Mouse (Mus musculus): ENCODE measurements at regions not wholly inside any gene's neighbourhood (a gene's known extent, or its start where the extent isn't known, plus 50 kb on each side); places are given as distances from the start of the nearest gene placed in this dataset.
A peak's percentile ranks its signal among the peaks of the same experiment; 100 is the strongest.

DNA sequence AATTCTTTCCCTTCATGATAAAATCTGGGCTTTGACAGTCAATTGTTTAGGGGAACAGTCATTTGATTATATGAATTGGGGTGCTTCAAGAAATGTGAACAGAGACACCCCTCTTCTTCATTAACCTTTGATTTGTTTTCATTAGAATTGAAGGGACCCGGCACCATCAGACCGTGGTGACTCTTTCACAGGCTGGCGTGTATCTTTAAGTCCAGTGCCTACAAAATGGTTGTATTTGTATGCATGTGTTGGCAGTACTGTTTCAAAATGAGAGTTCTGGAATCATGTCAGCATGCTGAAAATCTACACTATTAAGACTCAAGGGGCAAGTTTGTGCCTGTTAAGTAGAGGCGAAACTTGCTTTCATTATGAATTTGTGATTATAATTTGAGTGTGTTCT is 108.2 kb downstream of the Ube2e3 start (continued):
- TF ChIP-seq TCF12 (IDR thresholded peaks at IDR 0.05; ENCODE audit: low read depth, low read length) (peak; percentile 86), JUND (conservative IDR thresholded peaks at IDR 0.05; ENCODE audit: low read depth, low read length) (peak; percentile 91), USF1 (IDR thresholded peaks at IDR 0.05; ENCODE audit: low read depth, low read length) (no peak), POLR2A (IDR thresholded peaks at IDR 0.05; ENCODE audit: low read depth, low read length) (peak; percentile 67), UBTF (IDR thresholded peaks at IDR 0.05; ENCODE audit: low read depth, low read length) (no peak)

- H3K9me3 ChIP-seq (replicated peaks; ENCODE audit: low read length): no peaks in the 10 kb centered on the region
- peaks cover 41% of the 10 kb centered on the region for H3K79me2 ChIP-seq (replicated peaks; ENCODE audit: control insufficient read depth, extremely low read depth, insufficient read depth, poor library complexity, severe bottlenecking)
- peak overlapping the region; percentile 56 for H3K4me2 ChIP-seq (ENCODE audit: insufficient read depth, low read depth, poor library complexity, severe bottlenecking)
- H3K4me1 ChIP-seq (ENCODE audit: control insufficient read depth in 1 of 2, insufficient read depth in 2 of 2): peaks cover 2 to 79% of the 10 kb centered on the region in 2 experiments; a peak in 3 of 4 replicates
- no peak overlapping the region for H3K4me3 ChIP-seq (replicated peaks in 1 of 3; ENCODE audit: low read depth in 2 of 3, low read length in 2 of 3, poor library complexity in 1 of 3)
- no peak for DNase-seq (ENCODE audit: extremely low read depth)
- H3K27me3 ChIP-seq (replicated peaks): no peaks in the 10 kb centered on the region
- H3K27ac ChIP-seq (ENCODE audit: insufficient read depth, low read depth): peak overlapping the region; percentile 91
- in situ Hi-C loops (cut with MboI; ENCODE audit: low pct_ligation_motif_present, low pct_unique_long_range_greater_than_20kb, low sequenced_read_pairs) (loop anchor here (10.0 kb wide), 1 partner anchor 157 kb away; no protein-coding TSS in a partner anchor), dilution Hi-C loops (cut with MboI; ENCODE audit: extremely low pct_ligation_motif_present, extremely low pct_unique_long_range_greater_than_20kb, low sequenced_read_pairs) (no loop called here)
- no peaks in the 10 kb centered on the region for H3K36me3 ChIP-seq (replicated peaks in 1 of 2; ENCODE audit: control insufficient read depth in 1 of 2, insufficient read depth in 1 of 2, low read length in 1 of 2)
- H3K9ac ChIP-seq (ENCODE audit: insufficient read depth, low read depth): peak overlapping the region; percentile 87
- TF ChIP-seq SIN3A (IDR thresholded peaks at IDR 0.05; ENCODE audit: low read length) (0 out of 2 replicates have a peak, but pooled peaks have one; percentile 18), CHD1 (IDR thresholded peaks at IDR 0.05; ENCODE audit: low read depth, low read length) (peak; percentile 70), HCFC1 (IDR thresholded peaks at IDR 0.05; ENCODE audit: low read depth, low read length) (no peak), MAFK (IDR thresholded peaks at IDR 0.05; ENCODE audit: insufficient replicate concordance, low read length) (0 out of 2 replicates have a peak, but pooled peaks have one; percentile 1), ELF1 (IDR thresholded peaks at IDR 0.05; ENCODE audit: low read depth, low read length) (0 out of 2 replicates have a peak, but pooled peaks have one; percentile 8), IRF4 (IDR thresholded peaks at IDR 0.05; ENCODE audit: low read depth, low read length) (0 out of 2 replicates have a peak, but pooled peaks have one; percentile 25), BHLHE40 (IDR thresholded peaks at IDR 0.05; ENCODE audit: low read depth, low read length) (0 out of 2 replicates have a peak, but pooled peaks have one; percentile 9), CHD2 (IDR thresholded peaks at IDR 0.05; ENCODE audit: low read length) (0 out of 2 replicates have a peak, but pooled peaks have one; percentile 10), RAD21 (IDR thresholded peaks at IDR 0.05; ENCODE audit: low read depth, low read length) (no peak)
Observed at GRCm38 (mm10) chr2:78977632-78978397, 109.9 kb downstream of the Ube2e3 start.

DNA sequence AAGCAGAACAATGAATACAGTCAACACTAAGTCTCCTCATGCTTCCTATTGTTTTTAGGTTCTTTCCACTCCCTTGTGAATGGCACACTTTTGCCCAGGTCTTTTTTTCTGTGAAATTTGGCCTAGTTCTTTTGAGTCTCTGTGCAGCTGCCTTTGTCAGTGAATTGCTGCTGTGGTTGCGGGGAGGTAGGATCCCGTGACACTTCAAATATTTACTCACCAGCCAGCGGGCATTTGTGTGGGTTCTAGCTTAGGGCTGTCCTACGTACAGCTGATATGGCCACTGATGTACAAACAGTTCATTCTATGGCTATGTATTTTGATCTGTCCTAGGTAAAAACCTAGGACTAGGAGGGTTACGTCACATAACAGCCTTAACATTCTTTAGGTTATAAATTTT is 112.1 kb downstream of the Ube2e3 start:
- dilution Hi-C loops (cut with MboI; ENCODE audit: extremely low pct_ligation_motif_present, extremely low pct_unique_long_range_greater_than_20kb, low sequenced_read_pairs) (no loop called here), in situ Hi-C loops (cut with MboI; ENCODE audit: low pct_ligation_motif_present, low pct_unique_long_range_greater_than_20kb, low sequenced_read_pairs) (no loop called here)
- Histone ChIP-seq H3K4me3 (replicated peaks in 1 of 3; ENCODE audit: low read depth in 2 of 3, low read length in 2 of 3, poor library complexity in 1 of 3) (peak overlapping the region in 1 of 3 experiments; percentile 5), H3K4me2 (ENCODE audit: insufficient read depth, low read depth, poor library complexity, severe bottlenecking) (peak overlapping the region; percentile 23), H3K79me2 (replicated peaks; ENCODE audit: control insufficient read depth, extremely low read depth, insufficient read depth, poor library complexity, severe bottlenecking) (peaks cover 43% of the 10 kb centered on the region), H3K4me1 (ENCODE audit: control insufficient read depth in 1 of 2, insufficient read depth in 2 of 2) (peaks cover 3 to 91% of the 10 kb centered on the region in 2 experiments), H3K9ac (ENCODE audit: insufficient read depth, low read depth) (peak overlapping the region; percentile 91; the same call in 1 of the 2 replicates), H3K9me3 (replicated peaks; ENCODE audit: low read length) (no peaks in the 10 kb centered on the region), H3K27ac (ENCODE audit: insufficient read depth, low read depth) (peak overlapping the region; percentile 92), H3K36me3 (replicated peaks in 1 of 2; ENCODE audit: control insufficient read depth in 1 of 2, insufficient read depth in 1 of 2, low read length in 1 of 2) (peaks cover 0 to 4% of the 10 kb centered on the region in 2 experiments), H3K27me3 (replicated peaks) (no peaks in the 10 kb centered on the region)
- peak; percentile 43 for DNase-seq (ENCODE audit: extremely low read depth)
- TF ChIP-seq PAX5 (IDR thresholded peaks at IDR 0.05; ENCODE audit: low read length): no peak
- TF ChIP-seq UBTF (IDR thresholded peaks at IDR 0.05; ENCODE audit: low read depth, low read length): no peak
- TF ChIP-seq KAT2A (IDR thresholded peaks at IDR 0.05; ENCODE audit: insufficient replicate concordance, low read length): no peak
- no peak for TF ChIP-seq GABPA (IDR thresholded peaks at IDR 0.05; ENCODE audit: insufficient replicate concordance, low read depth, low read length)
- 0 out of 2 replicates have a peak, but pooled peaks have one; percentile 52 for TF ChIP-seq MXI1 (IDR thresholded peaks at IDR 0.05; ENCODE audit: low read depth, low read length)
- no peak for TF ChIP-seq ZKSCAN1 (IDR thresholded peaks at IDR 0.05; ENCODE audit: borderline replicate concordance, low read depth, low read length)
- TF ChIP-seq IRF4 (IDR thresholded peaks at IDR 0.05; ENCODE audit: low read depth, low read length): no peak; the same call in 1 of the 2 replicates
- no peak for TF ChIP-seq MAX (IDR thresholded peaks at IDR 0.05; ENCODE audit: low read length)
- TF ChIP-seq USF2 (conservative IDR thresholded peaks at IDR 0.05; ENCODE audit: low read depth, low read length): no peak
- TF ChIP-seq ZC3H11A (IDR thresholded peaks at IDR 0.05; ENCODE audit: low read depth, low read length): no peak
- TF ChIP-seq RCOR1 (conservative IDR thresholded peaks at IDR 0.05; ENCODE audit: low read depth, low read length): no peak
- peak; percentile 85 for TF ChIP-seq BHLHE40 (IDR thresholded peaks at IDR 0.05; ENCODE audit: low read depth, low read length)
- TF ChIP-seq JUN (IDR thresholded peaks at IDR 0.05; ENCODE audit: insufficient read depth, low read depth, low read length): no peak; the same call in 1 of the 2 replicates
- no peak for TF ChIP-seq E2F4 (IDR thresholded peaks at IDR 0.05; ENCODE audit: insufficient replicate concordance, low read depth, low read length)
- TF ChIP-seq JUND (conservative IDR thresholded peaks at IDR 0.05; ENCODE audit: low read depth, low read length): 0 out of 2 replicates have a peak, but pooled peaks have one; percentile 4
- no peak for TF ChIP-seq CHD2 (IDR thresholded peaks at IDR 0.05; ENCODE audit: low read length)
- TF ChIP-seq RAD21 (IDR thresholded peaks at IDR 0.05; ENCODE audit: low read depth, low read length): no peak
- peak; percentile 44; the same call in 1 of the 2 replicates for TF ChIP-seq SIN3A (IDR thresholded peaks at IDR 0.05; ENCODE audit: low read length)
- no peak for TF ChIP-seq SMC3 (IDR thresholded peaks at IDR 0.05; ENCODE audit: low read depth, low read length)
- no peak; the same call in 1 of the 2 replicates for TF ChIP-seq CHD1 (IDR thresholded peaks at IDR 0.05; ENCODE audit: low read depth, low read length)
- no peak for TF ChIP-seq CTCF (conservative IDR thresholded peaks at IDR 0.05 in 1 of 2, IDR thresholded peaks at IDR 0.05 in 1 of 2; ENCODE audit: low read depth in 2 of 2, low read length in 2 of 2)
